In genomic region chr7:133919918-133920317, GRCm38 (mm10) we compare ENCODE assay signal across 12 mouse cellular contexts.
DNase-seq lines count a peak whose midpoint lies in the region; ATAC-seq and TF ChIP-seq lines count a peak whose summit lies in the region.
"Had no signal": no experiment of that assay in that cellular context is flagged by ENCODE, and none has a peak within 500 bp of the region (broad histone marks: within the 10 kb centered on the region; RNA-seq: fewer than 3 reads in every experiment).

No protein-coding gene starts in this region.

- no peaks in the 10 kb centered on the region for H3K36me3 ChIP-seq in liver, postnatal 0 days (replicated peaks; ENCODE audit: insufficient read depth, low read length)
- H3K36me3 ChIP-seq in hindbrain, embryonic 11.5 days (ENCODE audit: control insufficient read depth, insufficient read depth, low read length): no peaks in the 10 kb centered on the region
- H3K36me3 ChIP-seq: forebrain, embryonic 15.5 days had no signal

- WGBS in liver, postnatal 0 days (ENCODE audit: insufficient replicate concordance): 75% methylated on average over 5 of the region's 5 CpGs
- WGBS in hindbrain, embryonic 11.5 days: 99% methylated on average over 5 of the region's 5 CpGs

- H3K27ac ChIP-seq in liver, postnatal 0 days (ENCODE audit: low read depth): no peak overlapping the region
- H3K27ac ChIP-seq in hindbrain, embryonic 11.5 days (ENCODE audit: low read depth, low read length): no peak overlapping the region
- H3K27ac ChIP-seq: forebrain, embryonic 15.5 days; kidney, postnatal 0 days; macrophage had no signal

- H3K4me2 ChIP-seq in liver, postnatal 0 days (ENCODE audit: low read depth, low read length): no peak overlapping the region
- no peak overlapping the region for H3K4me2 ChIP-seq in hindbrain, embryonic 11.5 days (replicated peaks; ENCODE audit: low read depth, low read length)
- H3K4me2 ChIP-seq: forebrain, embryonic 15.5 days had no signal

- H3K4me1 ChIP-seq in liver, postnatal 0 days (ENCODE audit: insufficient read depth): no peaks in the 10 kb centered on the region
- no peaks in the 10 kb centered on the region for H3K4me1 ChIP-seq in hindbrain, embryonic 11.5 days (replicated peaks; ENCODE audit: control insufficient read depth, insufficient read depth, low read length)
- H3K4me1 ChIP-seq: forebrain, embryonic 15.5 days had no signal

- H3K27me3 ChIP-seq in liver, postnatal 0 days (ENCODE audit: insufficient read depth, low read length): no peaks in the 10 kb centered on the region
- H3K27me3 ChIP-seq in hindbrain, embryonic 11.5 days (ENCODE audit: control insufficient read depth, insufficient read depth, low read length): no peaks in the 10 kb centered on the region
- H3K27me3 ChIP-seq: forebrain, embryonic 15.5 days; Patski had no signal

- no peak for TF ChIP-seq CTCF in liver, postnatal 0 days (IDR thresholded peaks at IDR 0.05; ENCODE audit: low read depth)

- ATAC-seq in liver, postnatal 0 days: no peak
- no peak for ATAC-seq in hindbrain, embryonic 11.5 days (ENCODE audit: low FRiP score)
- ATAC-seq: forebrain, embryonic 15.5 days; Patski had no signal

- H3K9me3 ChIP-seq in liver, postnatal 0 days (ENCODE audit: low read length): no peaks in the 10 kb centered on the region
- H3K9me3 ChIP-seq in hindbrain, embryonic 11.5 days (ENCODE audit: control insufficient read depth, low read length): no peaks in the 10 kb centered on the region
- H3K9me3 ChIP-seq: forebrain, embryonic 15.5 days had no signal

- DNase-seq in adrenal gland, postnatal 10 days: peak; percentile 30
- DNase-seq in adrenal gland, postnatal 4 days (ENCODE audit: low spot score in 2 of 2): no peak
- DNase-seq in ovary, postnatal 36 days (ENCODE audit: low spot score): peak; percentile 10
- DNase-seq in ovary, postnatal 10 days (ENCODE audit: low spot score): no peak
- peak; percentile 63 to 78 for DNase-seq in lung, adult 18-20 months
- peak; percentile 76 for DNase-seq in telencephalon, adult 2 months (ENCODE audit: low read depth, low spot score)
- DNase-seq in liver, postnatal 0 days: no peak
- no peak for DNase-seq in hindbrain, embryonic 11.5 days (ENCODE audit: low spot score)

- TF ChIP-seq EP300 in liver, postnatal 0 days (IDR thresholded peaks at IDR 0.05; ENCODE audit: low read depth): no peak

- no peak overlapping the region for H3K4me3 ChIP-seq in liver, postnatal 0 days (ENCODE audit: low read depth, low read length)
- H3K4me3 ChIP-seq in hindbrain, embryonic 11.5 days (ENCODE audit: low read depth, low read length): no peak overlapping the region
- H3K4me3 ChIP-seq: forebrain, embryonic 15.5 days had no signal

- no peak overlapping the region for H3K9ac ChIP-seq in liver, postnatal 0 days (replicated peaks)
- no peak overlapping the region for H3K9ac ChIP-seq in hindbrain, embryonic 11.5 days (ENCODE audit: low read depth, low read length)
- H3K9ac ChIP-seq: forebrain, embryonic 15.5 days had no signal

Comparison
In these comparisons a context has a peak if more than half of its experiments do, and no peak if none do; other contexts are left out.
1. DNase-seq: peak in adrenal gland, postnatal 10 days (single experiment), ovary, postnatal 36 days (single experiment), lung, adult 18-20 months (2 of 2) and telencephalon, adult 2 months (single experiment); none in adrenal gland, postnatal 4 days (0 of 2), ovary, postnatal 10 days (single experiment), liver, postnatal 0 days (single experiment) and hindbrain, embryonic 11.5 days (single experiment).